Mouse (Mus musculus): Measurements from ENCODE around the gene Apbb2. TPM values are rescaled to one million over a fixed set of nuclear protein-coding genes. Genes with fewer than 3 reads are reported as not detected.

The Apbb2 gene
- polyA plus RNA-seq, 1 experiment from 2014 or later = 39.5 TPM

DNA sequence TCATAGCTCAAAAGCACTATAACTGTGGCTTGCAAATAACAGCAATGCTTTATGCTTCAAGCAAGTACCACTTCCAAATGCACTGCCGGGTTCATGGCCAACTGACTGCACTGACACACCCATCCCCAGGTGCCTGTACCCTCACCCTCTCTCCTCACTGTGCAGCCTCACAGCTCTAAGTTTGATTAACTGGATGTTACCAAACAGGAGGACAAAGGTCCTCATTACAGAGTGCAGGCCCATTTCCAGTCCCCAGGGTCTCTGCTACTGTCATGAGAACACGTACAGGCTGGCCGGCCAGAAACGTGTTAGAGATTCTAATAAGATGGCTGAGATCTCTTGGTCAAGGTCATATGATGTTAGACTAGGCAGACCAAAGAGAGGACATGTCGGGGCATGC, 147.7 kb downstream of the Apbb2 start:
- no peak for ATAC-seq (ENCODE audit: insufficient number of reproducible peaks, insufficient read depth, low FRiP score, low read depth)
- 78% methylated on average over 5 of the region's 5 CpGs for WGBS

GRCm38 (mm10) chr5:66469685-66470084, 148.9 kb downstream of the Apbb2 start:
- no peaks in the 10 kb centered on the region for H3K9me3 ChIP-seq (ENCODE audit: control insufficient read depth, low read depth, low read length)
- H3K4me3 ChIP-seq (ENCODE audit: low read depth, low read length) = no peak overlapping the region
- no peak overlapping the region for H3K4me2 ChIP-seq (replicated peaks; ENCODE audit: low read depth, low read length)
- H3K27me3 ChIP-seq (ENCODE audit: control insufficient read depth, insufficient read depth, low read length) = no peaks in the 10 kb centered on the region
- H3K27ac ChIP-seq (ENCODE audit: low read length) = no peak overlapping the region
- no peaks in the 10 kb centered on the region for H3K36me3 ChIP-seq (ENCODE audit: control insufficient read depth, insufficient read depth, low read length)
- 83% methylated on average over 11 of the region's 11 CpGs for WGBS
- no peak for ATAC-seq (ENCODE audit: insufficient number of reproducible peaks, insufficient read depth, low FRiP score, low read depth)
- H3K4me1 ChIP-seq (ENCODE audit: control insufficient read depth, insufficient read depth, low read length) = no peaks in the 10 kb centered on the region
- no peak overlapping the region for H3K9ac ChIP-seq (replicated peaks; ENCODE audit: low read depth, low read length)

More for the DNA sequence above, 147.7 kb downstream of the Apbb2 start:
- H3K4me3 ChIP-seq (ENCODE audit: low read depth, low read length) = no peak overlapping the region
- no peaks in the 10 kb centered on the region for H3K4me1 ChIP-seq (ENCODE audit: control insufficient read depth, insufficient read depth, low read length)
- no peak overlapping the region for H3K27ac ChIP-seq (ENCODE audit: low read length)
- H3K4me2 ChIP-seq (replicated peaks; ENCODE audit: low read depth, low read length) = no peak overlapping the region
- H3K9me3 ChIP-seq (ENCODE audit: control insufficient read depth, low read depth, low read length) = no peaks in the 10 kb centered on the region
- H3K27me3 ChIP-seq (ENCODE audit: control insufficient read depth, insufficient read depth, low read length) = no peaks in the 10 kb centered on the region
- no peak overlapping the region for H3K9ac ChIP-seq (replicated peaks; ENCODE audit: low read depth, low read length)
- no peaks in the 10 kb centered on the region for H3K36me3 ChIP-seq (ENCODE audit: control insufficient read depth, insufficient read depth, low read length)

GRCm38 (mm10) chr5:66468331-66469001, 150.1 kb downstream of the Apbb2 start:
- 81% methylated on average over 4 of the region's 4 CpGs for WGBS
- Histone ChIP-seq H3K27me3 (ENCODE audit: control insufficient read depth, insufficient read depth, low read length) (no peaks in the 10 kb centered on the region), H3K36me3 (ENCODE audit: control insufficient read depth, insufficient read depth, low read length) (no peaks in the 10 kb centered on the region), H3K4me1 (ENCODE audit: control insufficient read depth, insufficient read depth, low read length) (no peaks in the 10 kb centered on the region), H3K27ac (ENCODE audit: low read length) (no peak overlapping the region), H3K4me2 (replicated peaks; ENCODE audit: low read depth, low read length) (no peak overlapping the region), H3K4me3 (ENCODE audit: low read depth, low read length) (no peak overlapping the region), H3K9me3 (ENCODE audit: control insufficient read depth, low read depth, low read length) (no peaks in the 10 kb centered on the region), H3K9ac (replicated peaks; ENCODE audit: low read depth, low read length) (no peak overlapping the region)
- ATAC-seq (ENCODE audit: insufficient number of reproducible peaks, insufficient read depth, low FRiP score, low read depth) = no peak

GRCm38 (mm10) chr5:66462665-66463064, 155.9 kb downstream of the Apbb2 start:
- Histone ChIP-seq H3K27ac (ENCODE audit: low read length) (no peak overlapping the region), H3K9ac (replicated peaks; ENCODE audit: low read depth, low read length) (no peak overlapping the region), H3K27me3 (ENCODE audit: control insufficient read depth, insufficient read depth, low read length) (no peaks in the 10 kb centered on the region), H3K9me3 (ENCODE audit: control insufficient read depth, low read depth, low read length) (no peaks in the 10 kb centered on the region), H3K4me1 (ENCODE audit: control insufficient read depth, insufficient read depth, low read length) (peaks cover 3% of the 10 kb centered on the region; the same call in 1 of the 2 replicates), H3K36me3 (ENCODE audit: control insufficient read depth, insufficient read depth, low read length) (no peaks in the 10 kb centered on the region), H3K4me3 (ENCODE audit: low read depth, low read length) (no peak overlapping the region), H3K4me2 (replicated peaks; ENCODE audit: low read depth, low read length) (no peak overlapping the region)
- ATAC-seq (ENCODE audit: insufficient number of reproducible peaks, insufficient read depth, low FRiP score, low read depth) = no peak
- 68% methylated on average over 8 of the region's 8 CpGs for WGBS

- ATAC-seq (ENCODE audit: insufficient number of reproducible peaks, insufficient read depth, low FRiP score, low read depth) = no peak
- 68% methylated on average over 5 of the region's 5 CpGs for WGBS
- no peak overlapping the region for H3K9ac ChIP-seq (replicated peaks; ENCODE audit: low read depth, low read length)
- H3K4me1 ChIP-seq (ENCODE audit: control insufficient read depth, insufficient read depth, low read length) = peaks cover 3% of the 10 kb centered on the region; the same call in 1 of the 2 replicates
- no peak overlapping the region for H3K27ac ChIP-seq (ENCODE audit: low read length)
- no peaks in the 10 kb centered on the region for H3K9me3 ChIP-seq (ENCODE audit: control insufficient read depth, low read depth, low read length)
- H3K4me2 ChIP-seq (replicated peaks; ENCODE audit: low read depth, low read length) = no peak overlapping the region
- no peaks in the 10 kb centered on the region for H3K36me3 ChIP-seq (ENCODE audit: control insufficient read depth, insufficient read depth, low read length)
- H3K27me3 ChIP-seq (ENCODE audit: control insufficient read depth, insufficient read depth, low read length) = no peaks in the 10 kb centered on the region
- H3K4me3 ChIP-seq (ENCODE audit: low read depth, low read length) = no peak overlapping the region
Observed at GRCm38 (mm10) chr5:66458851-66459250, 159.7 kb downstream of the Apbb2 start.

- WGBS = 84% methylated on average over 5 of the region's 5 CpGs
- Histone ChIP-seq H3K4me3 (ENCODE audit: low read depth, low read length) (no peak overlapping the region), H3K9ac (replicated peaks; ENCODE audit: low read depth, low read length) (no peak overlapping the region), H3K36me3 (ENCODE audit: control insufficient read depth, insufficient read depth, low read length) (peaks cover 4% of the 10 kb centered on the region), H3K27ac (ENCODE audit: low read length) (no peak overlapping the region), H3K4me1 (ENCODE audit: control insufficient read depth, insufficient read depth, low read length) (peaks cover 3% of the 10 kb centered on the region; the same call in 1 of the 2 replicates), H3K9me3 (ENCODE audit: control insufficient read depth, low read depth, low read length) (no peaks in the 10 kb centered on the region), H3K27me3 (ENCODE audit: control insufficient read depth, insufficient read depth, low read length) (no peaks in the 10 kb centered on the region), H3K4me2 (replicated peaks; ENCODE audit: low read depth, low read length) (no peak overlapping the region)
- no peak for ATAC-seq (ENCODE audit: insufficient number of reproducible peaks, insufficient read depth, low FRiP score, low read depth)
Observed at GRCm38 (mm10) chr5:66455271-66455670, 163.3 kb downstream of the Apbb2 start.

DNA sequence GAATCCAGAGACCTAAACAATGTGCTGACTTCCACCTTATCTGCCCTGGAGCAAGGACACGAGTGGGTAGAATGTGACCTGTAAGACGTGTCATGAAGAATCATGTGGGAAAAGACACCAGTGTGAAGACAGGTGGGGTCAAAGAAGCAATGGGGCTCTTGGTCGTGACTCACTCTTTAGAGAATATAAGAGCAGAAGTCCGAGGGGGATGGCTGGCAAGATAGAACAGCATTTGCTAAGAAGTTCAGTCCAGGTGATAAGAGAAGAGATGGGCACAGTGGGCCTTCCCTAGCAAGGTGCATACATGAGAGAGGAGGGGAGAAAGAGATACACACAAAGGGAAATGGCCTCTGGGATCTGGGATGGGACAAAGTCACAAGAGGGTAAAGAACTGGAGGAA, 163.8 kb downstream of the Apbb2 start:
- Histone ChIP-seq H3K9me3 (ENCODE audit: control insufficient read depth, low read depth, low read length) (no peaks in the 10 kb centered on the region), H3K4me3 (ENCODE audit: low read depth, low read length) (no peak overlapping the region), H3K4me1 (ENCODE audit: control insufficient read depth, insufficient read depth, low read length) (peaks cover 3% of the 10 kb centered on the region; the same call in 1 of the 2 replicates), H3K9ac (replicated peaks; ENCODE audit: low read depth, low read length) (no peak overlapping the region), H3K4me2 (replicated peaks; ENCODE audit: low read depth, low read length) (no peak overlapping the region), H3K27me3 (ENCODE audit: control insufficient read depth, insufficient read depth, low read length) (no peaks in the 10 kb centered on the region), H3K36me3 (ENCODE audit: control insufficient read depth, insufficient read depth, low read length) (peaks cover 4% of the 10 kb centered on the region), H3K27ac (ENCODE audit: low read length) (no peak overlapping the region)
- WGBS = 84% methylated on average over 4 of the region's 4 CpGs
- no peak for ATAC-seq (ENCODE audit: insufficient number of reproducible peaks, insufficient read depth, low FRiP score, low read depth)

DNA sequence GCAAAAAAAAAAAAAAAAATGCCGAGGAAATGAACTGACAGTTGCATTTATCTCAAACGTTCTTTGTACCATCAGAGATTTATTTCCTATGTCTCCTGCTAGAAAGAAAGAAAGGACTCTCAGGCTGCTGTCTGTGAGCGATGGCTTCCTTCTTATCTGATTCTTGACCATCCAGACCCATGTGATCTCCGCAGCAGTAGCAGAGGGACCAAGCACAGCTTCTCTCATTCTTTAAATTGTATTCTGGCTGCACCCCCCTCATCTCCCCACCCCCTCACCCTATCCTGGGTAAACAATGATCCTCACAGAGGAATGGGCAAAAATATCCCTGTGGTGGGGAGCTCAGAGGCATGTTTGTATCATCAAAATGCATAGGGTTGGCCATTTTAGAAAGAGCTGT, 165.5 kb downstream of the Apbb2 start:
- Histone ChIP-seq H3K36me3 (ENCODE audit: control insufficient read depth, insufficient read depth, low read length) (peaks cover 4% of the 10 kb centered on the region), H3K27ac (ENCODE audit: low read length) (no peak overlapping the region), H3K9me3 (ENCODE audit: control insufficient read depth, low read depth, low read length) (no peaks in the 10 kb centered on the region), H3K27me3 (ENCODE audit: control insufficient read depth, insufficient read depth, low read length) (no peaks in the 10 kb centered on the region), H3K4me3 (ENCODE audit: low read depth, low read length) (no peak overlapping the region), H3K4me2 (replicated peaks; ENCODE audit: low read depth, low read length) (no peak overlapping the region), H3K4me1 (ENCODE audit: control insufficient read depth, insufficient read depth, low read length) (no peaks in the 10 kb centered on the region), H3K9ac (replicated peaks; ENCODE audit: low read depth, low read length) (no peak overlapping the region)
- no peak for ATAC-seq (ENCODE audit: insufficient number of reproducible peaks, insufficient read depth, low FRiP score, low read depth)
- WGBS = 34% methylated on average over 4 of the region's 4 CpGs

GRCm38 (mm10) chr5:66451561-66451960, 167.0 kb downstream of the Apbb2 start:
- H3K4me2 ChIP-seq (replicated peaks; ENCODE audit: low read depth, low read length) = no peak overlapping the region
- H3K9ac ChIP-seq (replicated peaks; ENCODE audit: low read depth, low read length) = no peak overlapping the region
- H3K9me3 ChIP-seq (ENCODE audit: control insufficient read depth, low read depth, low read length) = no peaks in the 10 kb centered on the region
- no peaks in the 10 kb centered on the region for H3K4me1 ChIP-seq (ENCODE audit: control insufficient read depth, insufficient read depth, low read length)
- no peaks in the 10 kb centered on the region for H3K27me3 ChIP-seq (ENCODE audit: control insufficient read depth, insufficient read depth, low read length)
- H3K4me3 ChIP-seq (ENCODE audit: low read depth, low read length) = no peak overlapping the region
- no peak overlapping the region for H3K27ac ChIP-seq (ENCODE audit: low read length)
- H3K36me3 ChIP-seq (ENCODE audit: control insufficient read depth, insufficient read depth, low read length) = peaks cover 4% of the 10 kb centered on the region
- ATAC-seq (ENCODE audit: insufficient number of reproducible peaks, insufficient read depth, low FRiP score, low read depth) = no peak
- WGBS = 85% methylated on average over 5 of the region's 5 CpGs

Measured in stomach, embryonic 14.5 days (tissue).